In the genomic region with DNA sequence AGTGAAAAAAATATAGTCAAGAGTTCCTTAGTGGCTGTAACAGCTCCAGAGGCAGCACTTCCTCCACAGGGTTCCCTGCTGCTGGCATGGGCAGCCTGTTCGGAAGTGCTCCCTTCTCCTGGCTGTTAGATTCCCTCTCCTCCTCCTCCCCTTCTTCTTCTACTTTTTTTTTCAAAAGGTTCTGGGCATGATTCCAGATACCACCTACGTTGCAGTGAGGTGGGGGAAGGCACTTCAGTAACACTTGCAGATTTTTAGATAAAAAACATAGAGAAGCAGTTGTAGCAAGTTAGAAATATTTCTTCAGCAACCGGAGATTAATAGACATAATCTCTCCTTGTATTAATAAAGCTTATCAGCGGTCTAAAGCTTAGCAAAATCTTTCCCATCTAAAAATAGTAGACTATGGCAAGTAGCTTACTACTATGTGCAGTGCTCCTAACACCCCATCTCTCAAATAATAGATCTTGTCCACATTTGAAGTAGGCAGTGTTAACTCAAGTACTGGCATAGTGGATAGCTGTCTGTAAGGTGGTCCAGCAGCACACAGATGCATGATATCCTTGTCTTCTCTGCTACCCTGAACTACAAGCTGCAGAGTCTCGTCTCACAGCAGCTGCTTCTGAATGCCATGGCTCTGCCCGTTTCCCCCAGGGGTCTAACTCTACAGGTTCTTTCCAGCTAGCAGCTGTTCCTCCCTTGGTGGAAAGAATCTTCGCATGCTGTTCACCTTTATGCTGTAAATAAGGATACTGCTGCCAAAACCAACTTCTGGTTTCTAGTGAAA, we compare ENCODE assay signal across 9 mouse cellular contexts. TPM values are rescaled to one million over a fixed set of nuclear protein-coding genes. Genes with fewer than 3 reads are reported as not detected.
DNase-seq lines count a peak whose midpoint lies in the region; ATAC-seq and TF ChIP-seq lines count a peak whose summit lies in the region.
"Had no signal": no experiment of that assay in that cellular context is flagged by ENCODE, and none has a peak within 500 bp of the region (broad histone marks: within the 10 kb centered on the region; RNA-seq: fewer than 3 reads in every experiment).

No protein-coding gene starts in this region.

- H3K27ac ChIP-seq in cerebellum, adult 2 months (ENCODE audit: insufficient read depth, low read length), result peak overlapping the region; percentile 26; the same call in 1 of the 2 replicates
- no peak overlapping the region for H3K27ac ChIP-seq in forebrain, embryonic 16.5 days (ENCODE audit: low read length)
- peak overlapping the region; percentile 57 for H3K27ac ChIP-seq in intestine, embryonic 16.5 days (ENCODE audit: low read length)
- peak overlapping the region; percentile 78 for H3K27ac ChIP-seq in limb, embryonic 15.5 days
- H3K27ac ChIP-seq in stomach, postnatal 0 days (replicated peaks), result peak overlapping the region; percentile 30; the same call in 1 of the 2 replicates

- no peaks in the 10 kb centered on the region for H3K36me3 ChIP-seq in forebrain, embryonic 16.5 days (ENCODE audit: control insufficient read depth, insufficient read depth)
- no peaks in the 10 kb centered on the region; the same call in 1 of the 2 replicates for H3K36me3 ChIP-seq in intestine, embryonic 16.5 days (ENCODE audit: control insufficient read depth, insufficient read depth, low read length)
- peaks cover 13% of the 10 kb centered on the region for H3K36me3 ChIP-seq in limb, embryonic 15.5 days
- H3K36me3 ChIP-seq in stomach, postnatal 0 days (ENCODE audit: control insufficient read depth, insufficient read depth, low read length), result no peaks in the 10 kb centered on the region; the same call in 1 of the 2 replicates

- no peak overlapping the region for H3K4me2 ChIP-seq in forebrain, embryonic 16.5 days (ENCODE audit: low read length)
- H3K4me2 ChIP-seq in intestine, embryonic 16.5 days (ENCODE audit: low read depth, low read length), result peak overlapping the region; percentile 7; the same call in 1 of the 2 replicates
- peak overlapping the region; percentile 17 for H3K4me2 ChIP-seq in limb, embryonic 15.5 days
- no peak overlapping the region for H3K4me2 ChIP-seq in stomach, postnatal 0 days (replicated peaks; ENCODE audit: low read depth)

- no peak overlapping the region for H3K4me3 ChIP-seq in cerebellum, adult 2 months (replicated peaks; ENCODE audit: insufficient read depth, low read depth, low read length)
- no peak overlapping the region for H3K4me3 ChIP-seq in forebrain, embryonic 16.5 days (replicated peaks; ENCODE audit: low read length)
- no peak overlapping the region for H3K4me3 ChIP-seq in intestine, embryonic 16.5 days (ENCODE audit: low read length)
- no peak overlapping the region for H3K4me3 ChIP-seq in limb, embryonic 15.5 days
- no peak overlapping the region for H3K4me3 ChIP-seq in stomach, postnatal 0 days (ENCODE audit: low read depth, low read length)

- DNase-seq in cerebellum, adult 2 months, result peak; percentile 34 to 66
- DNase-seq in ES-CJ7 (ENCODE audit: low read depth, low spot score), result peak; percentile 35
- peak; percentile 26 for DNase-seq in stomach, postnatal 0 days (ENCODE audit: low spot score)
- DNase-seq in urinary bladder, adult 2 months (ENCODE audit: low spot score), result no peak

- H3K4me1 ChIP-seq in cerebellum, adult 2 months (ENCODE audit: control insufficient read depth, insufficient read depth, low read length), result peaks cover 14% of the 10 kb centered on the region; the same call in 1 of the 2 replicates
- H3K4me1 ChIP-seq in forebrain, embryonic 16.5 days (replicated peaks; ENCODE audit: control insufficient read depth, insufficient read depth, low read length), result peaks cover 20% of the 10 kb centered on the region
- H3K4me1 ChIP-seq in intestine, embryonic 16.5 days (ENCODE audit: control insufficient read depth, insufficient read depth, low read length), result peaks cover 21% of the 10 kb centered on the region
- H3K4me1 ChIP-seq in limb, embryonic 15.5 days, result peaks cover 39% of the 10 kb centered on the region
- no peaks in the 10 kb centered on the region for H3K4me1 ChIP-seq in stomach, postnatal 0 days (replicated peaks; ENCODE audit: control insufficient read depth, insufficient read depth)

- ATAC-seq in cerebellum, adult (ENCODE audit: insufficient number of reproducible peaks, low FRiP score, low TSS enrichment), result no peak
- peak; percentile 73 for ATAC-seq in forebrain, embryonic 16.5 days
- peak; percentile 64 for ATAC-seq in intestine, embryonic 16.5 days
- peak; percentile 61; the same call in 1 of the 2 replicates for ATAC-seq in limb, embryonic 15.5 days (ENCODE audit: insufficient number of reproducible peaks, low FRiP score, low TSS enrichment, low read depth)
- 0 out of 2 replicates have a peak, but pooled peaks have one; percentile 15 for ATAC-seq in stomach, postnatal 0 days (ENCODE audit: low FRiP score, low TSS enrichment)

- 13% methylated on average over 7 of the region's 7 CpGs for WGBS in cerebellum, adult 2 months
- WGBS in forebrain, embryonic 16.5 days, result 23% methylated on average over 7 of the region's 7 CpGs
- 36% methylated on average over 7 of the region's 7 CpGs for WGBS in intestine, embryonic 16.5 days
- WGBS in limb, embryonic 15.5 days, result 12% methylated on average over 7 of the region's 7 CpGs
- 14% methylated on average over 7 of the region's 7 CpGs for WGBS in stomach, postnatal 0 days

- no peak for TF ChIP-seq POLR2A in cerebellum, adult 2 months (IDR thresholded peaks at IDR 0.05; ENCODE audit: borderline replicate concordance, insufficient read depth, low read length)

- TF ChIP-seq CTCF in cerebellum, adult 2 months (IDR thresholded peaks at IDR 0.05; ENCODE audit: borderline replicate concordance, insufficient read depth, low read depth, low read length), result no peak
- TF ChIP-seq CTCF in stomach, postnatal 0 days (IDR thresholded peaks at IDR 0.05; ENCODE audit: low read depth), result no peak

- H3K27me3 ChIP-seq in cerebellum, adult 2 months (ENCODE audit: control insufficient read depth, insufficient read depth, low read length), result no peaks in the 10 kb centered on the region
- H3K27me3 ChIP-seq in forebrain, embryonic 16.5 days (replicated peaks; ENCODE audit: control insufficient read depth, insufficient read depth, low read length), result no peaks in the 10 kb centered on the region
- no peaks in the 10 kb centered on the region for H3K27me3 ChIP-seq in intestine, embryonic 16.5 days (replicated peaks; ENCODE audit: control insufficient read depth, insufficient read depth, low read length)
- H3K27me3 ChIP-seq in limb, embryonic 15.5 days, result no peaks in the 10 kb centered on the region
- no peaks in the 10 kb centered on the region for H3K27me3 ChIP-seq in stomach, postnatal 0 days (ENCODE audit: control insufficient read depth, insufficient read depth, low read length)

- H3K9ac ChIP-seq in forebrain, embryonic 16.5 days (replicated peaks; ENCODE audit: low read depth, low read length), result no peak overlapping the region
- H3K9ac ChIP-seq in intestine, embryonic 16.5 days (ENCODE audit: low read depth, low read length), result no peak overlapping the region
- no peak overlapping the region for H3K9ac ChIP-seq in limb, embryonic 15.5 days
- H3K9ac ChIP-seq in stomach, postnatal 0 days (ENCODE audit: low read length), result no peak overlapping the region

- H3K9me3 ChIP-seq in forebrain, embryonic 16.5 days (ENCODE audit: control insufficient read depth, low read length), result no peaks in the 10 kb centered on the region
- H3K9me3 ChIP-seq in intestine, embryonic 16.5 days (ENCODE audit: control insufficient read depth, low read length), result no peaks in the 10 kb centered on the region
- no peaks in the 10 kb centered on the region for H3K9me3 ChIP-seq in limb, embryonic 15.5 days
- no peaks in the 10 kb centered on the region for H3K9me3 ChIP-seq in stomach, postnatal 0 days (ENCODE audit: control insufficient read depth, low read length)

- no peak for TF ChIP-seq EP300 in stomach, postnatal 0 days (optimal IDR thresholded peaks at IDR 0.05)

RNA-seq across cellular contexts. Expression of a gene that starts 15.4 kb away (rescaled TPM):
- 386 and 408 TPM in 2 replicates for polyA plus RNA-seq in cerebellum, adult 2 months (2012; rRNA removed)
- 110 and 117 TPM in 2 replicates for polyA plus RNA-seq in forebrain, embryonic 16.5 days (2015; fragmentation: Nextera tagmentation; extraction: Ambion mirVana)
- polyA plus RNA-seq in intestine, embryonic 16.5 days (2015; fragmentation: Nextera tagmentation; extraction: Ambion mirVana), result 43.6 and 63.5 TPM in 2 replicates
- polyA plus RNA-seq in limb, embryonic 15.5 days (2015; fragmentation: Nextera tagmentation; extraction: Ambion mirVana), result 61.5 and 74.7 TPM in 2 replicates
- polyA plus RNA-seq in stomach, postnatal 0 days (2015; fragmentation: Nextera tagmentation; extraction: Ambion mirVana), result 39.8 and 41.4 TPM in 2 replicates
- polyA plus RNA-seq in urinary bladder, adult 2 months (2012; rRNA removed), result 101 and 110 TPM in 2 replicates

RNA-seq across cellular contexts. Expression of a gene that starts 49.5 kb away (rescaled TPM):
- 93.6 and 97.3 TPM in 2 replicates for polyA plus RNA-seq in cerebellum, adult 2 months (2012; rRNA removed)
- polyA plus RNA-seq in forebrain, embryonic 16.5 days (2015; fragmentation: Nextera tagmentation; extraction: Ambion mirVana), result 145 and 148 TPM in 2 replicates
- 29.3 and 31.7 TPM in 2 replicates for polyA plus RNA-seq in intestine, embryonic 16.5 days (2015; fragmentation: Nextera tagmentation; extraction: Ambion mirVana)
- polyA plus RNA-seq in limb, embryonic 15.5 days (2015; fragmentation: Nextera tagmentation; extraction: Ambion mirVana), result 47.5 and 55.8 TPM in 2 replicates
- 25.4 and 26.1 TPM in 2 replicates for polyA plus RNA-seq in stomach, postnatal 0 days (2015; fragmentation: Nextera tagmentation; extraction: Ambion mirVana)
- polyA plus RNA-seq in urinary bladder, adult 2 months (2012; rRNA removed), result 33.4 and 37.7 TPM in 2 replicates

RNA-seq across cellular contexts. Expression of a gene that starts 49.9 kb away (rescaled TPM):
- not detected in 2 replicates for polyA plus RNA-seq in cerebellum, adult 2 months (2012; rRNA removed)
- not detected in 2 replicates for polyA plus RNA-seq in forebrain, embryonic 16.5 days (2015; fragmentation: Nextera tagmentation; extraction: Ambion mirVana)
- polyA plus RNA-seq in intestine, embryonic 16.5 days (2015; fragmentation: Nextera tagmentation; extraction: Ambion mirVana), result not detected in 2 replicates
- polyA plus RNA-seq in limb, embryonic 15.5 days (2015; fragmentation: Nextera tagmentation; extraction: Ambion mirVana), result not detected in 2 replicates
- not detected in 2 replicates for polyA plus RNA-seq in stomach, postnatal 0 days (2015; fragmentation: Nextera tagmentation; extraction: Ambion mirVana)
- polyA plus RNA-seq in urinary bladder, adult 2 months (2012; rRNA removed), result not detected in 2 replicates
- polyA plus RNA-seq: large intestine, adult 2 months had no signal

Comparison
In these comparisons a context has a peak if more than half of its experiments do, and no peak if none do; other contexts are left out.
1. H3K4me2 ChIP-seq: peak in intestine, embryonic 16.5 days (single experiment) and limb, embryonic 15.5 days (single experiment); none in forebrain, embryonic 16.5 days (single experiment) and stomach, postnatal 0 days (single experiment).